Mouse (Mus musculus) small intestine, adult 2 months (tissue): Measurements from ENCODE around the gene Olfr132. TPM values are rescaled to one million over a fixed set of nuclear protein-coding genes. Genes with fewer than 3 reads are reported as not detected.
"Not testable (repeated sequence)": the region's sequence is repeated elsewhere in the genome, so short reads cannot be mapped to it uniquely, and the experiment has no call there.

Source experiments
- H3K27ac ChIP-seq: fragments of 200-500 bp; 2 replicates; pipeline ENCODE4 v1.5.1; 2012; ENCODE audit warnings: low read depth, low read length, control low read depth, inconsistent platforms; ENCODE audit not compliant: insufficient read depth
- H3K27me3 ChIP-seq: fragments of 200-500 bp; 2 replicates; pipeline ENCODE4 v1.6.1; 2012; ENCODE audit warnings: mild to moderate bottlenecking, moderate library complexity, low read length, inconsistent platforms; ENCODE audit not compliant: control insufficient read depth, insufficient read depth
- H3K36me3 ChIP-seq: fragments of 200-500 bp; 2 replicates; pipeline ENCODE4 v1.6.1; 2012; ENCODE audit warnings: mild to moderate bottlenecking, low read length, control low read depth, inconsistent platforms; ENCODE audit not compliant: control insufficient read depth, insufficient read depth
- H3K4me1 ChIP-seq: fragments of 200-500 bp; 2 replicates; pipeline ENCODE4 v1.6.1; 2012; ENCODE audit warnings: low read length, inconsistent platforms, mixed read lengths; ENCODE audit not compliant: control insufficient read depth, insufficient read depth, insufficient read length
- H3K4me3 ChIP-seq: fragments of 200-500 bp; 2 replicates; pipeline ENCODE4 v1.5.1; 2012; ENCODE audit warnings: low read depth, mild to moderate bottlenecking, control low read depth, inconsistent platforms, low read length, moderate library complexity
- CTCF ChIP-seq: fragments of 200-500 bp; IDR thresholded peaks from 2 replicates; pipeline ENCODE4 v1.5.1; 2012; ENCODE audit warnings: low read depth, mild to moderate bottlenecking, control low read depth, inconsistent platforms, low read length, moderate library complexity, mixed read lengths; ENCODE audit not compliant: insufficient replicate concordance, insufficient read length; ENCODE audit errors: extremely low read depth
- POLR2A ChIP-seq: fragments of 200-500 bp; IDR thresholded peaks from 2 replicates; pipeline ENCODE4 v1.6.1; 2012; ENCODE audit warnings: low read depth, mild to moderate bottlenecking, control low read depth, inconsistent platforms, low read length, moderate library complexity
- WGBS: fragments of 180-500 bp; shearing (Covaris S2); methylation state at CpG from one replicate; pipeline ENCODE4 v1.1.7; 2018; 5-methylcytosine and 5-hydroxymethylcytosine counted together
- polyA plus RNA-seq: library from polyadenylated mRNA; depleted of rRNA; stranded (reverse); fragments of >200 nt; gene quantifications from 2 replicates; pipeline ENCODE4 v1.2.3, GENCODE M21; 2012; rRNA removed

Olfr132 gene
- polyA plus RNA-seq: not detected in 2 replicates

DNA sequence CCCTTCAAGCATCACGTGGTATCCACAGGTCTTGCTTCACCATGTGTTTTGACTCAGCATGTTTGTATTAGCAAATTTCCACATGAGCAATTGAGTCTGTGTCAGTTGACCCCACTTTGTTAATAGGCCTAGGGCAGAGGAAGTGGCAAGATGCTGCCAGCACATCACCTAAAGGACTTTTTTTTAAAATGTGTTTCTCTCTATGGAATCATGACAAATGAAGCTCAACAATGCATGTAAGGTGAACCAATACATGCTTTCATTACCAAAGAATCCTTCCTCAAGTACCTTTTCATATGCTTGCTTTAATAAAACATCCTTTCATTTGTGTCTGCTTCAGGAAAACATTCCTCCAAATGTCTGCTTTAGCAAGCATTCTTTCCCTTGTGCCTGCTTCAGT, at the start of gene Olfr132:
Gene Olfr132, minus strand, starts transcription at position 101 of the 400 bp plus-strand sequence.
- TF ChIP-seq POLR2A (no peak), CTCF (no peak)
- H3K27ac ChIP-seq: no peak within 1 kb of the TSS
- no peaks in the 10 kb centered on the region for H3K4me1 ChIP-seq
- no peak within 1 kb of the TSS for H3K4me3 ChIP-seq
- 73% methylated on average over 1 of the region's 1 CpGs for WGBS
- H3K36me3 ChIP-seq: no peaks in the 10 kb centered on the region
- H3K27me3 ChIP-seq: no peaks in the 10 kb centered on the region

DNA sequence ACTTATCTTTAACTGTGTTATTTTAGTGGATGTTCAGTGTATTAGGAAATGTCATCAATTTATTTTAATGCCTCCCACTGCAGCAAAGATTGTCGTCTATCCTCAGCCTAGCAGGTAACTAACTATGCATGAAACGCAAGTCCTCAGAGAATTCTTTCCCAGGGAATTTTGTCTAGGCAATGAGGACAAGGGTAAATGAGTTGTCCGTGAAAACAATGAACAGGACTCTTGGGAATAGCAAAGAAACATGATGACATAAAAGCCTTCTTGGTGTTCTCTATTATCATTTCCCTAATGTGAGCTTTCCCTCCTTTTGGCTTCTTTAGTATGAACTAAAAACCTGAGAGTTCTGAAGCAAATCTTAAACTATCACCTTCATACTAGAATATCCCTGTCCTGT, 36.8 kb upstream of the Olfr132 start, which contains the start of gene Olfr134:
Gene Olfr134, plus strand, starts transcription at position 301 of the 400 bp plus-strand sequence.
- TF ChIP-seq POLR2A (no peak), CTCF (no peak)
- no peaks in the 10 kb centered on the region for H3K36me3 ChIP-seq
- H3K4me3 ChIP-seq: no peak within 1 kb of the TSS
- H3K4me1 ChIP-seq: no peaks in the 10 kb centered on the region
- no peaks in the 10 kb centered on the region for H3K27me3 ChIP-seq
- H3K27ac ChIP-seq: no peak within 1 kb of the TSS
- WGBS: 73% methylated on average over 3 of the region's 3 CpGs

DNA sequence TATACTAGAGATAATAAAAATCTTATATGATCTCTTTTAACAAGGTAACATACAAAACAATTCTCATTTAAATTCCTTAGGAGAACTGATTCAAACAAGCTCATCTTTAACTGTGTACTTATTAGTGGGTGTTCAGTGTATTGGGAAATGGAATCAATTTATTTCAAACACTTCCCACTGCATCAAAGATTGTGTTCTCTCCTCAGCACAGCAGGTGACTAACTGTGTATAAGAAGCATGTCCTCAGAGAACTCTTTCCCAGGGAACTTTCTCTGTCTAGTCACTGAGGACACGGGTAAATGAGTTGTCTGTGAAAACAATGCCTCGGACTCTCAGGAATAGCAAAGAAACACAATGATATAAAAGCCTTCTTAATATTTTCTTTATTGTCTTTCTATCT, 10.7 kb upstream of the Olfr132 start, which contains the start of gene Olfr133:
Gene Olfr133, plus strand, starts transcription at position 301 of the 400 bp plus-strand sequence.
- H3K27ac ChIP-seq: no peak within 1 kb of the TSS
- no peaks in the 10 kb centered on the region for H3K36me3 ChIP-seq
- no peak for TF ChIP-seq CTCF
- TF ChIP-seq POLR2A: no peak
- 76% methylated on average over 2 of the region's 2 CpGs for WGBS
- no peak within 1 kb of the TSS for H3K4me3 ChIP-seq
- H3K4me1 ChIP-seq: no peaks in the 10 kb centered on the region
- no peaks in the 10 kb centered on the region for H3K27me3 ChIP-seq

DNA sequence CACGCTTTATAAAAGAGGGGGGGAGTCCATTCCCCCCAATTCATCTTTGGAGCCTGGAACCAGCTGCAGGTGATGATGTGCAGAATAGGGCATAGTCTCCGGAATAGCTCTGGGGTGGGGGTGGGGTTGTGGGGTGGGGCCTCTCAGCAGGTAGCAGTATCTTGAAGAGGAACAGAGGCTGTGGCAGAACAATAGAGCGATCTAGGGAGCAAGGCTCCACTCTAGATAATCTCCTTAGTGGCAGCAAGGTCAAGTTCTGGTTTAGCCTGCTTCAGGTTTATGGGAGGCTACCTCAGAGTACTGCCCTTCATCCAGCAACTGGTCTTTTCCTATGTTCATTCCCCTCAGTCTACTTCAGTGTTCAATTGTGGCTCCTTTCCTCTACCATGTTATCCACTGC, 9.0 kb downstream of the Olfr132 start:
- H3K4me3 ChIP-seq, H3K27ac ChIP-seq, H3K36me3 ChIP-seq, H3K4me1 ChIP-seq, H3K27me3 ChIP-seq: not testable (repeated sequence)
- WGBS: 68% methylated on average over 3 of the region's 3 CpGs

DNA sequence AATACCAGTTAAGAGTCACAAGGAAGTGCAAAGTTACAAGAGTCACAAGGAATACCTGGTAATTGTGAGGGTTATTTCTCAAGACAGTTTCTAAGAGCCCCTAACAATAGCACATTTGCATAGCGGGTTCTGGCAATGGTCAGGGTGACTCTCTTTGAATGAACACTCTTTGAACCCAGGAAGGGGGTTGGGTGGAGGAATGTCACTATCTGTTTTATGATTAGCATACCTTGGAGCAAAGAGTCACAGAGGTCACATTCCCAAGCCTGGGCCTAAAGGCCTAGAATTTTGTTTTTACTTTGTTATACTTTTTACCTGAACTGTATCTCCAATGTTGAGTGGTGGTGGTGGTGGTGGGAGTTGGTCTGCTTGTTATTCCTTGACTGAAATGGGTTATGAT, 10.1 kb downstream of the Olfr132 start:
- not testable (repeated sequence) for H3K27me3 ChIP-seq, H3K36me3 ChIP-seq, H3K4me1 ChIP-seq, H3K27ac ChIP-seq, H3K4me3 ChIP-seq
- WGBS: 83% methylated on average over 1 of the region's 1 CpGs

DNA sequence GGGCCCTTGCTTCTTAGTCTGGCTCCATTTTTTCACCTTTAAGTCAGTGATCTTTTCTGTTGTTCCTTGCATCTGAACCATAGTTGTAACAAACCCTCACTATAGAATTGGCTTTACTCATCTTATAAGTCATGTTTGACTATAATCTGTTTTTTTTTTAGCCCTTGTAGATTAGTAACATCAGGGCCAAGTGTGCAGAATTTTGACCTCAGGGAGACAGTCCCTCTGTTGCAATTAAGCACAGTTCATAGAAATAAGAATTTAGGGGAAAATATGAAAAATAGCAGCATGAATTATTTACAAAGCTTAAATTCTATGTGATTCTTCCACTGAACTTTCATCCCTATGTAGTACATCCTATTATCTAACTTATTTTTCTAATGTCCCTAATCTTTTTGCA, 45.7 kb downstream of the Olfr132 start, which contains the start of gene Olfr131:
Gene Olfr131, minus strand, starts transcription at position 101 of the 400 bp plus-strand sequence.
- H3K4me1 ChIP-seq: no peaks in the 10 kb centered on the region
- no peak within 1 kb of the TSS for H3K27ac ChIP-seq
- H3K36me3 ChIP-seq: no peaks in the 10 kb centered on the region
- TF ChIP-seq CTCF (no peak), POLR2A (no peak)
- no peaks in the 10 kb centered on the region for H3K27me3 ChIP-seq
- H3K4me3 ChIP-seq: no peak within 1 kb of the TSS

DNA sequence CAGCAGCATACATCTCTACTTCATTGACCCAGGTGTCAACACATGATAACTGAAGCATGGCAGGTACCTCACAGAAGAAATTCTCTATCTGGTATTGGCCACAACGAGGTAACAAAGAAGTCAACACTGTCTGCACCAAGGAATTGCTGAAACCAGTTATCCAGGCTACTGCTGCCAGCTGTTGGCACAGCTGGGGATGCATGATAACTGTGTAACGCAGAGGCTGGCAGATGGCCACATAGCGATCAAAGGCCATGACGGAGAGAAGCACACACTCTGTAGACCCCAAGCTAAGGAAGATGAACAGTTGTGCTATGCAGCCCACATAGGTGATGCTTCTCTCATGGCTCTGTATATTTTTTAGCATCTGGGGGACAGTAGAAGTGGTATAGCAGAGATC, 52.0 kb downstream of the Olfr132 start:
- Histone ChIP-seq H3K36me3 (no peaks in the 10 kb centered on the region), H3K27me3 (no peaks in the 10 kb centered on the region), H3K4me1 (no peaks in the 10 kb centered on the region), H3K27ac (no peak overlapping the region), H3K4me3 (no peak overlapping the region)
- WGBS: 74% methylated on average over 4 of the region's 4 CpGs
- no peak for TF ChIP-seq CTCF
- TF ChIP-seq POLR2A: no peak

Other genes with a start within 250 kb of the Olfr132 start
- gene Olfr127, start 234.1 kb downstream of the Olfr132 start, polyA plus RNA-seq: not detected in 2 replicates
- not detected in 2 replicates for gene Olfr128, start 214.0 kb downstream of the Olfr132 start, polyA plus RNA-seq
- not detected in 2 replicates for gene Olfr761, start 181.4 kb downstream of the Olfr132 start, polyA plus RNA-seq
- not detected in 2 replicates for gene Olfr129, start 74.4 kb downstream of the Olfr132 start, polyA plus RNA-seq
- not detected in 2 replicates for gene Olfr130, start 70.6 kb downstream of the Olfr132 start, polyA plus RNA-seq
- gene Olfr131, start 45.8 kb downstream of the Olfr132 start, polyA plus RNA-seq: not detected in 2 replicates
- not detected in 2 replicates for gene Olfr133, start 10.8 kb upstream of the Olfr132 start, polyA plus RNA-seq
- gene Olfr134, start 36.9 kb upstream of the Olfr132 start, polyA plus RNA-seq: not detected in 2 replicates
- not detected in 2 replicates for gene Olfr135, start 69.8 kb upstream of the Olfr132 start, polyA plus RNA-seq
- gene Olfr138, start 126.5 kb upstream of the Olfr132 start, polyA plus RNA-seq: not detected in 2 replicates
- gene Olfr137, start 173.0 kb upstream of the Olfr132 start, polyA plus RNA-seq: not detected in 2 replicates
- not detected in 2 replicates for gene Olfr136, start 195.3 kb upstream of the Olfr132 start, polyA plus RNA-seq